ENCODE assay signal across 24 mouse cellular contexts in the genomic region with DNA sequence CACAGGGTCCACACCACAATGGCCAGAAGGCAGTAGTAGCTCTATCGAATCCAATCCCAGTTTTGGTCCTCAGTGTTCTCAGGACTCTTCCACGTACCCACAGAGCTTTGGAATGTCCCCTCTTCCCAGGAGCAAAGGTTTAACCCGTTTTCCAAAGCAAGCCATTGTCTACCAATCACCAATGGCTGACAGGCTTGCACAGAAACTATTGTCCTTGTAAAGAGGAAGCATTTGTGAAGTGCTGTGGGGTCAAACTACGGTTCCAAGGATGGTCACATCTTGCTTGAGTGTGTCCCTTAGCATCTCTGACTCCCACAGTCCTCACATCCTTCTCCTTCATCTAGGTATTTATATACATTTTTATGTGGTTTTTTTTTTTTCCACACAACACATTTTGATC.
A peak's percentile ranks its signal among the peaks of the same experiment; 100 is the strongest.
DNase-seq lines count a peak whose midpoint lies in the region; ATAC-seq lines count a peak whose summit lies in the region.
"Had no signal": no experiment of that assay in that cellular context is flagged by ENCODE, and none has a peak within 500 bp of the region (broad histone marks: within the 10 kb centered on the region; RNA-seq: fewer than 3 reads in every experiment).

No protein-coding gene starts in this region.

- no peak overlapping the region for H3K9ac ChIP-seq in forebrain, embryonic 14.5 days (ENCODE audit: low read length)
- H3K9ac ChIP-seq in midbrain, embryonic 15.5 days = no peak overlapping the region
- H3K9ac ChIP-seq: embryonic facial prominence, embryonic 13.5 days; forebrain, embryonic 15.5 days; heart, embryonic 12.5 days; heart, embryonic 15.5 days; hindbrain, embryonic 12.5 days had no signal

- H3K4me1 ChIP-seq in forebrain, embryonic 10.5 days = peaks cover 28% of the 10 kb centered on the region
- H3K4me1 ChIP-seq in forebrain, embryonic 14.5 days (ENCODE audit: control insufficient read depth, insufficient read depth, low read length) = peaks cover 5% of the 10 kb centered on the region; the same call in 1 of the 2 replicates
- H3K4me1 ChIP-seq in midbrain, embryonic 10.5 days = peaks cover 36% of the 10 kb centered on the region
- H3K4me1 ChIP-seq in midbrain, embryonic 15.5 days = no peaks in the 10 kb centered on the region
- H3K4me1 ChIP-seq: heart, embryonic 15.5 days had no signal

- no peaks in the 10 kb centered on the region for H3K9me3 ChIP-seq in forebrain, embryonic 10.5 days
- no peaks in the 10 kb centered on the region for H3K9me3 ChIP-seq in forebrain, embryonic 14.5 days (replicated peaks; ENCODE audit: control insufficient read depth, low read length)
- no peaks in the 10 kb centered on the region for H3K9me3 ChIP-seq in midbrain, embryonic 10.5 days (replicated peaks)
- no peaks in the 10 kb centered on the region for H3K9me3 ChIP-seq in midbrain, embryonic 15.5 days
- H3K9me3 ChIP-seq: embryonic facial prominence, embryonic 10.5 days; embryonic facial prominence, embryonic 13.5 days; forebrain, embryonic 15.5 days; heart, embryonic 12.5 days; heart, embryonic 15.5 days; hindbrain, embryonic 12.5 days had no signal

- no peak for ATAC-seq in forebrain, embryonic 14.5 days
- ATAC-seq in midbrain, embryonic 15.5 days (replicated peaks) = no peak
- ATAC-seq: forebrain, embryonic 15.5 days; inflammation-experienced regulatory T-cells, adult 6 months; intestine, embryonic 16.5 days had no signal

- H3K27me3 ChIP-seq in forebrain, embryonic 10.5 days (ENCODE audit: poor library complexity, severe bottlenecking) = peaks cover 17% of the 10 kb centered on the region
- no peaks in the 10 kb centered on the region for H3K27me3 ChIP-seq in forebrain, embryonic 14.5 days (replicated peaks; ENCODE audit: control insufficient read depth, insufficient read depth, low read length)
- peaks cover 14% of the 10 kb centered on the region; the same call in 1 of the 2 replicates for H3K27me3 ChIP-seq in midbrain, embryonic 10.5 days (ENCODE audit: low read depth, poor library complexity, severe bottlenecking)
- no peaks in the 10 kb centered on the region for H3K27me3 ChIP-seq in midbrain, embryonic 15.5 days (replicated peaks)
- H3K27me3 ChIP-seq: embryonic facial prominence, embryonic 13.5 days; forebrain, embryonic 15.5 days; heart, embryonic 12.5 days; heart, embryonic 15.5 days; hindbrain, embryonic 12.5 days had no signal

- H3K36me3 ChIP-seq in forebrain, embryonic 10.5 days (replicated peaks) = no peaks in the 10 kb centered on the region
- no peaks in the 10 kb centered on the region for H3K36me3 ChIP-seq in forebrain, embryonic 14.5 days (ENCODE audit: control insufficient read depth, insufficient read depth, low read length)
- no peaks in the 10 kb centered on the region for H3K36me3 ChIP-seq in midbrain, embryonic 10.5 days
- H3K36me3 ChIP-seq in midbrain, embryonic 15.5 days (replicated peaks) = no peaks in the 10 kb centered on the region
- H3K36me3 ChIP-seq: embryonic facial prominence, embryonic 10.5 days; embryonic facial prominence, embryonic 13.5 days; forebrain, embryonic 15.5 days; heart, embryonic 12.5 days; heart, embryonic 15.5 days; hindbrain, embryonic 12.5 days had no signal

- 25% methylated on average over 4 of the region's 4 CpGs for WGBS in forebrain, embryonic 10.5 days
- WGBS in forebrain, embryonic 14.5 days = 14% methylated on average over 4 of the region's 4 CpGs
- WGBS in midbrain, embryonic 10.5 days = 17% methylated on average over 4 of the region's 4 CpGs
- WGBS in midbrain, embryonic 15.5 days = 11% methylated on average over 4 of the region's 4 CpGs

- H3K27ac ChIP-seq in forebrain, embryonic 10.5 days = peak overlapping the region; percentile 62; the same call in 1 of the 2 replicates
- no peak overlapping the region for H3K27ac ChIP-seq in forebrain, embryonic 14.5 days (ENCODE audit: low read depth, low read length)
- peak overlapping the region; percentile 82 for H3K27ac ChIP-seq in midbrain, embryonic 10.5 days (replicated peaks)
- H3K27ac ChIP-seq in midbrain, embryonic 15.5 days = no peak overlapping the region
- H3K27ac ChIP-seq: embryonic facial prominence, embryonic 13.5 days; forebrain, embryonic 15.5 days; heart, embryonic 15.5 days; hindbrain, embryonic 12.5 days; hindbrain, postnatal 0 days had no signal

- H3K4me3 ChIP-seq in forebrain, embryonic 10.5 days = no peak overlapping the region
- H3K4me3 ChIP-seq in forebrain, embryonic 14.5 days (ENCODE audit: low read depth, low read length) = no peak overlapping the region
- H3K4me3 ChIP-seq in midbrain, embryonic 10.5 days = no peak overlapping the region
- no peak overlapping the region for H3K4me3 ChIP-seq in midbrain, embryonic 15.5 days
- H3K4me3 ChIP-seq: embryonic facial prominence, embryonic 10.5 days; embryonic facial prominence, embryonic 13.5 days; forebrain, embryonic 15.5 days; heart, embryonic 15.5 days; hindbrain, embryonic 12.5 days had no signal

- H3K4me2 ChIP-seq in forebrain, embryonic 14.5 days (ENCODE audit: low read length) = no peak overlapping the region
- no peak overlapping the region for H3K4me2 ChIP-seq in midbrain, embryonic 15.5 days

- no peak for DNase-seq in forebrain, embryonic 10.5 days (ENCODE audit: extremely low spot score, low spot score)
- DNase-seq in forebrain, embryonic 14.5 days (ENCODE audit: low spot score) = no peak
- peak; percentile 25 for DNase-seq in midbrain, embryonic 10.5 days (ENCODE audit: low spot score)
- DNase-seq in R1 (ENCODE audit: low read depth, low spot score) = peak; percentile 19
- peak; percentile 23 for DNase-seq in embryo, embryonic 11 days
- no peak for DNase-seq in cerebellum, adult 18-20 months
- no peak for DNase-seq in layer of hippocampus, adult 9-11 months
- DNase-seq: adrenal gland, postnatal 10 days; adrenal gland, postnatal 36 days; cerebellum, adult 2 months; cerebellum, adult 9-11 months; gastrocnemius, postnatal 25 days; heart, adult 18-20 months; heart, postnatal 36 days had no signal

Comparison
In these comparisons a context has a peak if more than half of its experiments do, and no peak if none do; other contexts are left out.
1. H3K27ac ChIP-seq: peak in forebrain, embryonic 10.5 days (single experiment) and midbrain, embryonic 10.5 days (single experiment); none in forebrain, embryonic 14.5 days (single experiment) and midbrain, embryonic 15.5 days (single experiment).
2. DNase-seq: peak in midbrain, embryonic 10.5 days (single experiment), R1 (single experiment) and embryo, embryonic 11 days (single experiment); none in forebrain, embryonic 10.5 days (single experiment), forebrain, embryonic 14.5 days (single experiment), cerebellum, adult 18-20 months (0 of 2) and layer of hippocampus, adult 9-11 months (single experiment).